Mouse (Mus musculus) C2C12 (cell line): ENCODE measurements around the gene Clcnkb. TPM values are rescaled to one million over a fixed set of nuclear protein-coding genes. Genes with fewer than 3 reads are reported as not detected.

Experiments
- H3K27me3 ChIP-seq: one replicate; pipeline ENCODE4 v1.6.1; 2011; ENCODE audit not compliant: control insufficient read depth, insufficient read depth, insufficient read length
- H3K36me3 ChIP-seq: one replicate; pipeline ENCODE4 v1.6.1; 2011; ENCODE audit not compliant: control insufficient read depth, insufficient read depth
- H3K4me3 ChIP-seq: one replicate; pipeline ENCODE4 v1.5.1; 2011; ENCODE audit warnings: mild to moderate bottlenecking, control low read depth; ENCODE audit not compliant: poor library complexity, insufficient read depth, severe bottlenecking
- H3K79me2 ChIP-seq: one replicate; pipeline ENCODE4 v1.6.1; 2011; ENCODE audit not compliant: control insufficient read depth, insufficient read depth
- H3K79me3 ChIP-seq: one replicate; pipeline ENCODE4 v1.6.1; 2011; ENCODE audit warnings: low read depth, control low read depth
- H3ac ChIP-seq: one replicate; pipeline ENCODE3; 2011; ENCODE audit warnings: low read depth; ENCODE audit not compliant: control insufficient read depth, insufficient read length
- CEBPB ChIP-seq: IDR thresholded peaks from one replicate; pipeline ENCODE4 v1.6.1; 2011; ENCODE audit warnings: low read depth, mild to moderate bottlenecking, control low read depth, moderate library complexity
- CTCF ChIP-seq: IDR thresholded peaks from one replicate; pipeline ENCODE4 v1.5.1; 2011; ENCODE audit not compliant: control insufficient read depth, insufficient read depth, insufficient read length
- FOSL1 ChIP-seq: IDR thresholded peaks from one replicate; pipeline ENCODE4 v1.8.0; 2011; ENCODE audit warnings: mild to moderate bottlenecking, low read length; ENCODE audit not compliant: poor library complexity, insufficient read depth, severe bottlenecking
- MAX ChIP-seq: IDR thresholded peaks from one replicate; pipeline ENCODE4 v1.6.1; 2011; ENCODE audit warnings: mild to moderate bottlenecking, control low read depth
- MYOD1 ChIP-seq: IDR thresholded peaks from one replicate; pipeline ENCODE4 v1.6.1; 2011; ENCODE audit warnings: low read depth; ENCODE audit not compliant: control insufficient read depth, insufficient read length
- MYOG ChIP-seq: IDR thresholded peaks from one replicate; pipeline ENCODE4 v1.6.1; 2011; ENCODE audit not compliant: control insufficient read depth, insufficient read length; ENCODE audit errors: extremely low read depth
- USF1 ChIP-seq: IDR thresholded peaks from one replicate; pipeline ENCODE4 v1.6.1; 2011; ENCODE audit warnings: low read depth, mild to moderate bottlenecking, control low read depth, moderate library complexity
- polyA plus RNA-seq: library from polyadenylated mRNA; unstranded; fragments of >200 nt; fragmentation: generic; extraction: Trizol; gene quantifications from one replicate; pipeline ENCODE4 v1.2.1, GENCODE M21; 2012; ENCODE audit warnings: missing spikeins

The Clcnkb gene
- polyA plus RNA-seq, 1 experiment, result not detected

DNA sequence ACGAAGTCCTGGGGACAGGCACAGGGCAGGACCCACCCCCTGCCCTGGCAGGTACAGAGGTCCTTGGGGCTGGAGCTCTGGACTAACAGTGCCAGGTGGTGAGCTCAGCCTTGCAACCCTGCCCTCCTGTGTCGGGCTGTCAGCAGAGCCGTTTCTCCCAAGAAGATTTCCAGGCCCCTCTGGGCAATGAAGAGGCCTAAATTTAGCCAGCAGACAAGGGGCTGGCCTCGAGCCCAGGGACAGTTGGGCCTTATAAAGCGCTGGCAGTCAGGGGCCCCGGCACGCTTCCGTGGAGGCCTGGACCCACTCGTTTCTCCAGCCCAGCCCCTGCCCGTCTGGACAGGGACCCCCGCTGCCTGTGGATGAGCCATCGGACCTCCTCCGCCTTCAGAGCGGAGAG, 5.6 kb upstream of the Clcnkb start:
- H3K79me2 ChIP-seq, result no peaks in the 10 kb centered on the region
- no peak overlapping the region for H3ac ChIP-seq
- no peaks in the 10 kb centered on the region for H3K36me3 ChIP-seq
- TF ChIP-seq FOSL1 (no peak), MYOG (no peak), CTCF (no peak), CEBPB (no peak), MAX (no peak), USF1 (no peak), MYOD1 (no peak)
- H3K79me3 ChIP-seq, result no peaks in the 10 kb centered on the region
- no peaks in the 10 kb centered on the region for H3K27me3 ChIP-seq
- no peak overlapping the region for H3K4me3 ChIP-seq

DNA sequence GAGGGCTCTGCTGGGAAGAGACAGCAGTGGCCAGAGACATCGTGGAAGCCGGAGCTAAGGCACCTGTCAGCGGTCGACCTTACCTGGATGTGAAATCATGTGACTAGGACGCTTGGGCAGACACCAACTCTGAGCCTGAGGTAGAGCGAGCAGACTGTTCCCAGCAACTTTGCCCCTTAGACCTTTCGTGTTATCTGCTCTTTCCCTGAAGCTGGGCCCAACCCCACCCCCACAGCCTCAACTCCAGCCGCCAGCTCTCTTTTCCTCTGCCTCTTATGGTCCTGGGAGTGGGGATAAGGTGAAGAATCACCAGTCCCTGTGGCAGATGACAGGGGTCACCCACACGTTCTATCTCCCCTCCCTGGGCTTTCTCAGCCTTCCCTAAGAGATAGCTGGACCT, 5.1 kb upstream of the Clcnkb start:
- Histone ChIP-seq H3K27me3 (no peaks in the 10 kb centered on the region), H3K79me2 (no peaks in the 10 kb centered on the region), H3K4me3 (no peak overlapping the region), H3K79me3 (no peaks in the 10 kb centered on the region), H3ac (no peak overlapping the region), H3K36me3 (no peaks in the 10 kb centered on the region)
- TF ChIP-seq MYOG, result no peak

DNA sequence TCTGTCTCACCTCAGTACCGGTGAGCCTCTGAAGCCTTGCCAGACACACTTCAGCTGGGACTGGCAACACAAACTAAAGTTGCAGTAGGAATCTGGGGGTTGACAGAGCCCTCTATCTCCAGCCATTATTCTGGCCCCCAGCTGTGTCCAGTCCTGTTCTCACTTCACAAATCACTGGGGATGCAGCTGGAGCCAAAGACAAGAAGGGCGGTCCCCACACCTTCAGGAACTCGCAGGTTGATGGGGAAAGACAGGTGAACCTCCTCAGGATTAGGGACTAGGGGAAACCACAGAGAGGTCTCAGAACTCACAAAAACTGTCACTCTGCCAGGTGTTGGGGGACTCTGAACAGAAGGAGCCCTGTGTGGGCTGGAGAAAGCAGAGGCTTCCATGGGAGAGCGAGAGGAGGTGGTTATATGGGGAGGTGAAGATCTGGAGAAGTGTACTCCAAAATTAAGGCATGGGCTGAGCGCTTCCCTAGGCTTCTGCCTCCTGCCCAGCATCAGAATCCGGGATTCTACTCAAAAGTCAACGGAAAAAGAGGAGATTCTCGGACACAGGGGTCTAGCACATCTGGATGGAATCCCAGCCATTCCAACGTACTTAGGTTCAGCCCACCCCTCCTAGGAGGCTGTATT, 4.5 kb upstream of the Clcnkb start, which contains the start of gene Hspb7:
Gene Hspb7, plus strand, starts transcription at position 588 of the 638 bp plus-strand sequence.
- Histone ChIP-seq H3K79me2 (no peaks in the 10 kb centered on the region), H3K36me3 (no peaks in the 10 kb centered on the region), H3K79me3 (no peaks in the 10 kb centered on the region), H3K4me3 (no peak within 1 kb of the TSS), H3ac (no peak within 1 kb of the TSS), H3K27me3 (no peaks in the 10 kb centered on the region)
- no peak for TF ChIP-seq FOSL1
- no peak for TF ChIP-seq CTCF
- TF ChIP-seq MAX, result no peak
- TF ChIP-seq CEBPB, result no peak
- no peak for TF ChIP-seq MYOG
- TF ChIP-seq MYOD1, result no peak
- TF ChIP-seq USF1, result no peak

DNA sequence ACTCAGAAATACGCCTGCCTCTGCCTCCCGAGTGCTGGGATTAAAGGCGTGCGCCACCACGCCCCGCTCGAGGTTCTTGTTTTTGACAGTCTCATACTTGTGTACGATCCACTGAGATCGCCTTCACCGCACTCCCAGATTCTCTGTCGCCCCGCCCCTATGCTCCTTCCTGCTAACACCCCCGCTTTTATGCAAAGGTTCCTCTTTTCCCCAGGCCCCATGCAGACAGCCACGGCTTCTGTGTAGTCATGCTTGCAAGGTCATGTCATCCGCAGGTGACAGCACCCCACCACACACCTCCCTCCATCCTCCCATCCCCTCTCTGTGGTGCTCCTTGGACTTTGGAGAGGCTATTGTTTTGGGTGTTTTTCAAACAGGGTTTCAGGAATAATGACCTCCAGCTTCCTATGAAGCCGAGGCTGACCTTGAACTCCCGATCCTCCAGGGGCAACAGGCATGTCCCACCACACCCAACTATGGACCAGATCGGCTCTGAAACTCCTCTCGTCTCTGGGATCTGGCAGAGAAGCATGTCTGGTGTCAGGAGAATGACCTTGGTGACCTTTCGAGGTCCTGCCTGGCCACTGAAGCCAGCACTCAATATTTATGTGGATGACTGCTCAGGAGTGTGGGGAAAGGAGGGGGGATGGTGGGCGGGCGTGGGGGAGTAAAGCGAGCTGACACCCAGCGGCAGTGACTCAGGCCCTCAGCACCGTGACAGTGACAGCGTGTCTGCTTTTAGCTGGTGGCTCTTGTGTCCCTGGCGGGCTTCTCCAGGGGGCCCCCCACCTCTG, 3.8 kb upstream of the Clcnkb start:
- Histone ChIP-seq H3K79me2 (no peaks in the 10 kb centered on the region), H3K27me3 (no peaks in the 10 kb centered on the region), H3K4me3 (no peak overlapping the region), H3ac (no peak overlapping the region), H3K79me3 (no peaks in the 10 kb centered on the region), H3K36me3 (no peaks in the 10 kb centered on the region)
- TF ChIP-seq MYOD1 (no peak), USF1 (no peak), CEBPB (no peak)

DNA sequence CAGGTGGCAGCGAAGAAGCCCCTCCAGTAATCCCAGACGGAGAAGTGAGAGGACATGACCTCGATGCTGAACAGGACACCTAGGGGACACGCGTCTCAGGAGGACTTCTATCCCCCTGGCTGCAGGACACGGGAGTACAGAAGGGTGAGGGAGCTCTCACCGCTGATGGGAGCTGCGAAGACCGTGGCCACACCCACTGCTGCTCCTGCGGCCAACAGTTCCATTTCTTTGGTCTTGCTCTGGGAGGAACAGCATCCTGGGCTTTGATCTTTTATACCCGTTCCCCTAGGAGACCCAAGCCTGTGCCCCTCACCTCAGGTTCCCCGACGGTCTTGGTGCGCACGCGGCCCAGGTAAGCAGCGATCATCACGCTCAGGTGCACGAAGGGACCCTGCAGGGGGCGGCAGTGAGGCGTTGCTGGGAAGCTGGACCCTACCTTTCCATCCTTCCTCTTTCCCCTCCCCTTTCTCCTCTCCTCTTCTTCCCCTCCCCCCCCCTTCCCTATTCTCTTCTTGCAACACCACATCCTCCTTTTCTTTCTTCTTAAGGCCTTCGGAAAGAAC, 4.3 kb downstream of the Clcnkb start:
- no peak overlapping the region for H3ac ChIP-seq
- H3K79me3 ChIP-seq, result no peaks in the 10 kb centered on the region
- no peak for TF ChIP-seq MYOG
- TF ChIP-seq FOSL1, result no peak
- TF ChIP-seq CEBPB, result no peak
- no peak for TF ChIP-seq USF1
- TF ChIP-seq MAX, result no peak
- no peak for TF ChIP-seq MYOD1
- TF ChIP-seq CTCF, result no peak
- no peak overlapping the region for H3K4me3 ChIP-seq
- H3K27me3 ChIP-seq, result no peaks in the 10 kb centered on the region
- H3K36me3 ChIP-seq, result no peaks in the 10 kb centered on the region
- H3K79me2 ChIP-seq, result no peaks in the 10 kb centered on the region

DNA sequence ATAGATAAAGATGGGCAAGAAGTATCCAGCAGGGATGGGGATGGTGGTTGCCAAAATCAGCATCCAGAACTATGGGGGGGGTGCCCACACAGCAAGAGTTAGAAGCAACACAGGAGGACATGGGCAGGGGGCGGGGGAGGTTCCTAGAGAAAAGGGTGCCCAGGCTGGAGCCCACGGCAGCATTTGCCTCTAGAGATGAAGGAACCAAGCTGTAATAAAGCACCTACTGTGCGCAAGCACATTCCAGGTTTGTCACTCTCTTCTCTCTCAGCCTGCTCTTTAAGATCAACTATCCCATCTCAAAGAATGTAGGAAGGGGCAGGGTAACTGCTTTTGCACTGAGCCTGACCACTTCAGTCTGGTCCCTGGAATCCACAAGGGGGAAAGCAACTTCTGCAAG, 7.2 kb downstream of the Clcnkb start:
- Histone ChIP-seq H3K79me3 (no peaks in the 10 kb centered on the region), H3K79me2 (no peaks in the 10 kb centered on the region), H3K27me3 (no peaks in the 10 kb centered on the region), H3K36me3 (no peaks in the 10 kb centered on the region), H3ac (no peak overlapping the region), H3K4me3 (no peak overlapping the region)
- TF ChIP-seq MYOD1 (no peak), MYOG (no peak), FOSL1 (no peak), USF1 (no peak), CEBPB (no peak), CTCF (no peak), MAX (no peak)
